Mouse (Mus musculus) lung, postnatal 4 days (tissue): Measurements from ENCODE around the gene Trim25.

ENCODE experiments used
- DNase-seq, 2 experiments: peaks; one replicate each; pipeline ENCODE4 v3.0.0; 2021

Trim25 gene

DNA sequence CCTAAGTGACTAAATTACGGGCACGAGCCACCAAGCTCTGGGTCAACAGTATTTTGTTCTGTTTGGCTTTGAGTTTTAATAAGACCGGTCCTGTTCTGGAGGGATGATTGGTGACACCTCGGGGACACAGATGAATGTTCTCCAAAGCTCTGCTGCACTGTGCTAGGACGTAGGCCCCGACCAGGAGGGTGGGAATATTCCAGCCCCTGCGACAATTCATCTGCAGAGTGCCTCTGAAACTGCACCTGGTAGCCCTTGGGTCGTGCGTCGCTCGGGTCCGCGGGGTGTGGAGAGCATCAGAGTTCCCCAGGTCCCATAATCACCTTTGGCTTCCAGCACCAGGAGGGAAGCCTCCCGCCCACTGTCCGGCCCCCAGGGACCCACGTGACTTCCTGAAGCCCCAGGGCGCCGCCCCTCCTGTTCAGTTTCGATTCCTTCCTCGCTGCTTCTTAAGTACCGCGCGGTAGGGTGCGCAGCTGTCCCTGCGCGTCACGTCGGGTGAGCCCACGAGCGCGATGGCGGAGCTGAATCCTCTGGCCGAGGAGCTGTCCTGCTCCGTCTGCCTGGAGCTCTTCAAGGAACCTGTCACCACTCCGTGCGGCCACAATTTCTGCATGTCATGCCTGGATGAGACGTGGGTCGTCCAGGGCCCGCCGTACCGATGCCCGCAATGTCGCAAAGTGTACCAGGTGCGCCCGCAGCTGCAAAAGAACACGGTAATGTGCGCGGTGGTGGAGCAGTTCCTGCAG, at the start of gene Trim25:
Gene Trim25, plus strand, starts transcription at position 403 of the 749 bp plus-strand sequence.
- peak; percentile 95 to 96 for DNase-seq

DNA sequence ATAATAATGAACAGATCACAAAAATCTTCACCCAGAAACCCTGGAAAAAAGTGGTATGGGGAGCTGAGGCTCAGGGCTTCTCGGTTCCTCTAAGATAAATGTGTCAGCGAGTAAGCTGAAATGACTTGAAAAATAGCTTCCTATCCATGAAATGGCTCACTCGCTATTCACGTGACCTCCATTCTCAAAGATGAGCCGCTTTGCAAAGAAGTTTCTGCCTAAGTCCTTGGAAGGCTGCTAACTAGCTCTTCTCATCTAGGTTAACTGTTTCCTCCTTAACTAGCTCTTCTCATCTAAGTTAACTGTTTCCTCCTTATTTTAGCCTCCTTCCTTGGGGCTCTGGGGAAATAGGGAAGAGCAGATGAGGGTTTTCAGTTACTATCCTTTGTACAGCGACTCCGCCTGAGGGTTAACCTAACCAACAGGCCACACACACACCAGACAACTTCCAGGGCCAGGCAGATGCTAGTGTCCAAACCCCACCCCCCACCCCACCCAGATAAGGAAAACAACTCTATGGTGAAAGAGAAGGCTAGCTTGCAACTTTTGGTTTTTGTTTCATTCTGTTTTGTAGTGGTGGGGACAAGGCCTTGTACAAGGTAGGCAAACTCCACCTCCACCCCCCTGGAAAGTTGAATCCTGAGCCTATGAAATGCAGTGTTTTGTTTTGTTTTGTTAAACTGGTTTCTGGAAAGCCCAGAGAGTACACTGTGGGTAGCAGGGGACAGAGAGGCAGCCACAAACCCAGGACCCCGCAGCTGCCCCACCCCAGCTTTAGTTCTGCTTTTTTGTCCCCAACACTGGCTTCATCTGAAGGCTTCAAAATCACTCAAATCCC, 49.2 kb upstream of the Trim25 start:
- no peak for DNase-seq

DNA sequence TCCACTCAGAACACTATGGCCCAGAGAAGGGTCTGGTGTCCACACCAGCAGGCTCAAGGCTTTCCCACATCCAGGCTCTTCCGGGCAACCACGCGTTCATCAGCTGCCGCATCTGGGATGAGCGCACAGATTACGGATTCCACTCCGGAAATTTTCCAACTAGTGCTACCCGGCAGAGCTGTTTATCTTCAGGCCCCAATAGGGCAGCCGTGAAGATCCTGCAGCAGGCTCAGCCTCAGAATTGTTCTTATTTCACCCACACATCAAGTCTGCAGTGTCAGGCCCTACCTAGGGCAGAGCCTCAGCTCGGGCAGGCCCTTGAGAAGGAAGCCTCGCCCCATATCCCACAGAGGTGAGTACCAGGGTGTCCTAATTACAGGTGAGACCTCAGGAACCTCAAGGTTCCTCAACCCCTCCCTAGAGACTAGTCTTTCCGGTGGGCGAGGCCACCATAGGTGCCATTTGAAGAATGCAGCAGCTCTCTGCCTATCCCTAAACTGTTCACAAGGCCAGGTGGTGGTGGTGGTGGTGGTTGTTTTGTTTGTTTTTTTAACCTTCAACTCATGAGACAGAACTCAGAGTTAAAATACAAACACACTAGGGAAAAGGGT, 48.4 kb upstream of the Trim25 start:
- DNase-seq, result no peak

DNA sequence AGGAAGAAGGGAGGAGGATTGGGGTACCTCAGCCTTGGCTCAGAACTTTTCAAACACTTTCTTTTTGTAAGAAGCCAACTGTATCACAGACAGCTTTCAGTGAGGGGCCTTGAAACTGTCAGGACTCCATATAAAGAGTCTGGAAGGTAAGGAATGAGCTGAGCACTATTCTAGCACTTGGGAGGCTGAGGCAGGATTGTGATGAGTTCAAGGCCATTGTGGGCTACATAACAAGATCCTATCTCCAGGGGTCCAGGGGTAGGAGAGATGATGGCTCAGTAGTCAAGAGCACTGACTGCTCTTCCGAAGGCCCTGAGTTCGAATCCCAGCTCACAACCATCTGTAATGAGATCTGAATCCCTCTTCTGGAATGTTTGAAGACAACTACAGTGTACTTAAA, 47.6 kb upstream of the Trim25 start:
- no peak for DNase-seq

DNA sequence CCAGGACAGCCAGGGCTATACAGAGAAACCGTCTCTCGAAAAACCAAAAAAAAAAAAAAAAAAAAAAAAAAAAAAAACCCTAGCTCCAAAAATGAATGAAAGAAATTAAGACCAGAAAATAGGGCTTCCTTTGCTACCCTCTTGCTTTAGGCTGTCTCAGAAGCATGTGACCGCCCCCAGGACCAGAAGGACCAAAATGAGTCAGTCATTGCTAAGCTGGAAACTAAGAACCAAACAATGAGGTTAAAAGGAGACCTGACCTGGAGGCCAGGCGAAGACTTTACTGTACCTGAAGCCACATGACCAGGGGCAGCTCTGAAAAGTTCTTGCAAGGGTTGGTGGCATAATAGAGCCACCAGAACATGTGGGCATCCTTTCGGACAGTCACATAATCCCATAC, 47.1 kb upstream of the Trim25 start:
- no peak for DNase-seq

DNA sequence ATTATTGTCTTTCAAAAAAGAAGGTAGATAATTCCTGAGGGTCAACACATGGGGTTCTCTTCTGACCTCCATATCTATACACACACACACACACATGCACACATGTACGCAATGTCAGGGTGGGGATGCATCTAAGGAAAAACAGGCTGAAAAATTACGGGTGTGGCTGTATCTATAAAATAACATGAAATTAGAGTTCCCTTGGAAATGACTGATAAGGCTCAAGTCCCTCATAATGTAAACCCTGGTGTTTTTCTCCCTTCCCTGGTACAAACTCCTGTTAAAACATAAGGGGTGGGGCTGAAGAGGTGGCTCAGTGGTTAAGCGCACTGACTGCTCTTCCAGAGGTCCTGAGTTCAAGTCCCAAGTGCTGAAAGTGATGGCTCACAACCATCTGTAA, 45.6 kb upstream of the Trim25 start:
- no peak for DNase-seq

DNA sequence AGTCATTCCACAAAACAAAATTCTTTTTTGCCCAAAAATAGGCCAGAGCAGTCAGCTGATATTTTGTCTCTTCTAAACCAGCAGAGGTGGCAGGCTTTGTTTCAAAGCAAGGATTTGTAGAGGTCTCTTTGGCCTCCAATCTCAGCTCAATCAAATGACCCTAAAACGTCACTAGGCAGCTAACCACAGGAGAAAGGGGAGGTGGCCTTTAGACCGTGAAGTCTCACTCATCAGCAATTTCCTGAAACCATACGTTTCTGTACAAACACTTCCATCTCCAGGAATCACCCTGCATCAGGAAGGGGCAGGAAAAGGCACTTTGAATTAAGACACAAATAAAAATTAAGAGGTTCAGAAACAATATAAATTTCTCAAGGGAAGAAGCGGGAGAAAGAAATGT, 44.4 kb upstream of the Trim25 start:
- peak in 1 of 2 experiments; percentile 16 for DNase-seq

DNA sequence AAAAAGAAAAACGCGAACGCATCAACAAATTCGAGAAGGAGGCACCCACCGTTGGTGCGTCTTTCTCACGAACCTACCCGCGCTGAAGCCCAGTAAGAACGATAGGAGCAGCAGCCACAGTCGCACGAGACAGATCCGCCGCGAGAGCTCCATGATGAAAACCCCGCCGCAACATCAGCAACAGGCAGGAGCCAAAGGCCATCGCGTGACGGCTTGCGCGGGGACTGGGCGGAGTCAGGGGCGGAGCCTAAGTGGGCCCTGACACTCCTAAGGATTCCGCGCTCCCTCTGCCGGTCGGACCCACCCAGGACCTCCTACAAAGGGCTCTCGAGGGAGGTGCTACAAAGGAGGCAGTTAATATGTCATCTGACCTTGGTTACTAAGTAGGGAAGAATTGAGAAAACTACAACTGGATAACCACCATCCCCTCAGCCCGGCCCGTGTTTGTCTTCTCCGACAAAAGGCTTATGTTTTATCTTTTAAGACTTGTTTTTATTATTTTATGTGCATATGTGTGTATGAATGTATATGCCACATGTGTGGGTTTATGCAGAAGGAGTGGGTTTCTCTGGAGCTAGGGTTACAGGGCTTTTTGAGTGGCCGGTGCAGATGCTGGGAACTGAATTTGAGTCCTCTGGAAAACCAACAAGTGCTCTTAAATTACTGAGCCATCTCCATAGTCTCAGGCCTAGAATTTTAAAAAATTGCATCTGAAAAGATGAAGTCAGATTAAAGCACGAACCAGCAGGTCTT, 43.8 kb upstream of the Trim25 start, which contains the start of gene Scpep1:
Gene Scpep1, minus strand, starts transcription at position 249 of the 753 bp plus-strand sequence.
- peak; percentile 97 to 98 for DNase-seq

DNA sequence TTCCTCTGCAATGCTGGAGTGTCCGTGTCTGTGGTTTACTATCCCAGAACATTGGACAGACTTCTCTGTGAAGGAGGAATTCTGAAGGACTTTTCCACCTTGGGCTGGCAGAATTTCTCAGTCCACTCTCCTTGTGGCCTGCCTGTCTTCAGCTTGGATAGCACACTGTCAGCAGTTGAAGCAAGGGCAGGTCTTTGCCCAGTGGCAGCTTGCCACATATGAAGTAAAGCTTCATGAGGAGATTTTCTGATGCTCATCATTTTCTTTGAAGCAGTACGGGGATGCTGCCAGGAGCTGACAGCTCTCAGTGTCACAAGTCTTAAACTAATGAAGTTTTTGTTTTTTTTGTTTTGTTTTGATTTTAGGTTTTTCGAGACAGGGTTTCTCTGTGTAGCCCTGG, 40.3 kb upstream of the Trim25 start:
- DNase-seq, result no peak

DNA sequence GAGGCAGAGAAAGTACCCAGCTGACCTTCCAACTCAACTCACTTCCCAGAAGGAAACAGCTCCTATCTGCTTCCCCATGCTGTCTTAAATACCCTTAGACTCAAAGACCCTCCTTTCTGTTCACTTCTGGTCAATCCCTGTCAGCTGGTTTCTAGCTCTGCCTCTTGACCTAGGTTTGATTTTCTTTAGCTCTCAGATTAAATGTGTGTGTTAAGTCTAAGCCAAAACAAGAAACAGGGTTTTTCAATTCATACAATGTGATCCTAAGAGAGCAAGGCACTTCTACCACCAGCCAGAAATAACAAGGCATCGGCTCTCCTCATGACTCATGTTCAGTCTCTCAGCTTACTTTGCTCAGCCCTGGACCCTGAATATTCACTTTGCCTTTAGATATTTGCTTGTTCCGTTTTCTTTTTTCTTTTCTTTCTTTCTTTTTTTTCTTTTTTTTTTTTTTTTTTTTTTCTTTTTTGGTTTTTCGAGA, 32.3 kb upstream of the Trim25 start, which contains the start of gene Elobl:
Gene Elobl, minus strand, starts transcription at position 51 of the 481 bp plus-strand sequence.
- DNase-seq, result no peak

DNA sequence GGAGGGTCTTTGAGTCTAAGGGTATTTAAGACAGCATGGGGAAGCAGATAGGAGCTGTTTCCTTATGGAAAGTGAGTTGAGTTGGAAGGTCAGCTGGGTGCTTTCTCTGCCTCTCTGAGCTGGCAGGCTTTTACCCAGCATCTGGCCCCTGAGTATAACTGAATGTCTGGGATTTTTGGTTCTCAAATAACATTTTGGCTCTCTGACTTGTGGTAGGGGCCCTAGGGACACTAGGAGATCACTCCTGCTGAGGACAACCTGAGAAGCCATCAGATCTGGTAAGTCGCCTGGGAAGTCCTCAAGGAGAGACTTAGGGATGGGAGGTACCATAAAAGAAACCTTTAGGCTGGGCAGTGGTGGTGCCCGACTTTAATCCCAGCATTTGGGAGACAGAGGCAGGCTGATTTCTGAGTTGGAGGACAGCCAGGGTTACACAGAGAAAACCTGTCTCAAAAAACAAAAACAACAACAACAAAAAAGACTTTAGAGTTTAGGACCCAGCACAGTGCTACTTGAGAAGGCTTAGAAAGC, 28.9 kb upstream of the Trim25 start, which contains the start of gene Coil:
Gene Coil, plus strand, starts transcription at position 51 of the 531 bp plus-strand sequence.
- no peak for DNase-seq

DNA sequence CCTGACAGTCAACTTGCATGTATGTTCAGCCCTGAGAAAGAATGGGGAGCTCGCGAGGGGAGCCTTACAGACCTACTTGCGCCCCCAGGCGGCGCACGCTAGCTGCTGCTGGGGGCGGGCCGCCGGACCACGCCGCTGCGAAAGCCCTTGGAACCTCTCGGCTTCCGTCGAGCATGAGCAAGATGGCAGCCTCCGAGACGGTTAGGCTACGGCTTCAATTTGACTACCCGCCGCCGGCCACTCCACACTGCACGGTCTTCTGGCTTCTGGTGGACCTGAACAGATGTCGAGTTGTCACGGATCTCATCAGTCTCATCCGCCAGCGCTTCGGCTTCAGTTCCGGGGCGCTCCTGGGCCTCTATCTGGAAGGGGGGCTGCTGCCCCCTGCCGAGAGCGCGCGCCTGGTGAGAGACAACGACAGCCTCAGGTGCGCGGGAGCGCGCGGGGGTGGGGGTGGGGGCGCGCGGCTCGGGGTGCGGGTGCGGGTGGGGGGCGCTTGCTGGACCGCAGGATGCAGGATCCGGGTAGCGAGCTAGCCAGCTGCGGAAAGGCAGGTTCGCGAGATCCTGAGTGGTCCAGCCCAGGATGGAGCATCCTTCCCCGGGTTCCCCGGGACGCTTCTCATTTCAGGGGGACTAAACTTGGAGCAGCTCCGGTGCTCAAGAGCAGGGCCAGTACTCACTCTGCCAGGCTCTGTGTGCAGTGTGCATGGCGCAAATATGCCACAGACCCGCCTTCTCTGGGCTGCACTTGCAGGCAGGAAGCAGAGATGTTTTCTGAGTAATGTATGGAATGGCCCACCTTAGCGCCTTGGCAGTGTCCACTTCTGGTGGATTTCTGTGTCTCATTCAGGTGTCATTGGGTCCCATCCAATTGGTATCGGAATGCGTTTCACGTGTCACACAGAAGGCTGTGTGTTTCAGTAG, 25.1 kb upstream of the Trim25 start:
- peak; percentile 95 for DNase-seq

DNA sequence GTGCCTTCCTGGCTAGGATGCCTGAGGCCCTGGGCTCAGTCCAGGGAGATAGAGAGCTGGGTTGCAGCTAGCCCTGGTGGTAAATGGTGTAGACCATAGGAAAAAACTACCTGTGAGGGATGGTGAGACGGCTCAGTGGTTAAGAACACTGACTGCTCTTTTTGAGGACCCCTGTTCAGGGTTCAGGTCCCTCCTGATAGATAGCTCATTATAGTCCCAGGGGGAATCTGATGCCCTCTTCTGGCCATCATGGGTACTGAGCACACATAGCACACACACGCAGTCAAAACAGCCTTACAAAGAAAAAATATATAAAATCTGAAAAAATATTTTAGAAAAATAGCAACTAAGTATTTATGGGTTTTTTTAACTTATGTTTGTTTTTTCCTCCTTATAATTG, 22.9 kb upstream of the Trim25 start:
- no peak for DNase-seq

DNA sequence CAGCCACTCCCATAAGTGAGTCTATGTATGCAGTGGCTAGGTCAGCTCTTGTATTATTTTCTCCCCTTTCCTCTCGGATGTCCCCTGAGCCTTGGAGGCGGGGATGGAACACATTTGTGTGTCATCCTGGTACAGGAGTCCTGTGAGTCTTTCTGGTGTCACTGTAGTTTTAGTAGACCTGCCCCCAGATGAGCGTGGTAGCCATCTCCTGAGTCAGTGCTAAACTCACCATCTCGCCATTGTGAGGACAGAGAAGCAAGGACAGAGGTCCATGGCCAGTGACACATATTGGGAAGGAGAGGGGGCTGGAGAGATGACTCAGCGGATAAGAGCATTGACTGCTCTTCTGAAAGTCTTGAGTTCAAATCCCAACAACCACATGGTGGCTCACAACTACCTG, 22.0 kb upstream of the Trim25 start:
- no peak for DNase-seq

DNA sequence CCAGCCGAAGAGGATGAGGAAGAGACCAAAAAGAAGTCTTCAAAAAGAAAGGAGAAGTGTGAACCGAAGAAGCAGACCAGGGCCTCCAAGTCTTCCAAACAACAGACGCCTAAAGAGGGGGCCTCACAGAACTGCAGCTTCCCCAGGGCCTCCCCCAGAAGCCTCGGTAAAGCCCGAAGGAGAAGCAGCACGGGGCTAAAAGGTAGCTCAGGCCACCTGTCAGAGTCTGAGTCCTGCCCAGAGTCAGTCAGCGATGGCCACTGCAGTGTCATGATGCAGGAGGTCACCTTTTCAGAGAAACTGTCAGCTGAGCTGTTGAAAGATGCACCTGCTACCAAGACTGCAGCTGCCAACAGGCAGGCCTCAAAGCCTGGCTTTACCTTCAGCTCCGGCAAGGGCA, 17.8 kb upstream of the Trim25 start:
- DNase-seq, result no peak

DNA sequence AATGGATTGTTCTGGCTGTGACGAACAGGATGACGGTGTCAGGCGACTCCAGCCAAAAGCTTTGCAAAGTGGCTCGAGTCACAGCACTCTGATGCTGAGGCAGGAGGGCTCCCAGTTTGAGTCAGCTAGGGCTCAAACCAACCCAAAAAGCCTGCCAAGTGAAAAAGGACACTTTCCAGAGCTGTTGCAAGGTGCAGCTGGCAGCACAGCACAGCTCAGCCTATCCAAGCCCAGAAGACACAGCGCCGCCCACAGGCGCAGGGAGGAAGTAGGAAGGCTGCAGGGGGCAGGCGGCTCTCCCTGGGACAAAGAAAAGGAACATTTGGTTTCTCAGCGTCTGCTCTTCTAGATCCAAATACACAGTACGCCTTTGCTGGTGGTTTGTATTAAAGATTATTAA, 12.6 kb upstream of the Trim25 start:
- DNase-seq, result no peak

DNA sequence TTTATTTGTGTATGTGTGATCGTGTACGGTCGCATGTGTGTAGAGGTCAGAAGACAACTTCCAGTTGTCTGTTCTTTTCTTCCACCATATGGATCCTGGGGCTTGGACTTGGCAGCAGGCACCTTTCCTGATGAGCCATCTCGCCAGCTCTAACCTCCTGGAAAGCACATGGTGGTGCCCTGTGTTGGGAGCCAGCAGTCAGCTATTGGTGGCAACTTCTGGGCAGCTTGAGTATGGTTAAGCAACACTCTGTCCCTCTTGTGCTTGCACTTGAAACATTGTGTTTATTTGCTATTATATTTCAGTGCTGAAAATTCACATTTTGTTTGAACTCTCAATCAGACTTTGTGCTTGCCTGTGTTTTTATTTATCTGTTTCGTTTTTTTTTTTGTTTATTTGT, 10.2 kb upstream of the Trim25 start:
- DNase-seq, result peak in 1 of 2 experiments; percentile 22

DNA sequence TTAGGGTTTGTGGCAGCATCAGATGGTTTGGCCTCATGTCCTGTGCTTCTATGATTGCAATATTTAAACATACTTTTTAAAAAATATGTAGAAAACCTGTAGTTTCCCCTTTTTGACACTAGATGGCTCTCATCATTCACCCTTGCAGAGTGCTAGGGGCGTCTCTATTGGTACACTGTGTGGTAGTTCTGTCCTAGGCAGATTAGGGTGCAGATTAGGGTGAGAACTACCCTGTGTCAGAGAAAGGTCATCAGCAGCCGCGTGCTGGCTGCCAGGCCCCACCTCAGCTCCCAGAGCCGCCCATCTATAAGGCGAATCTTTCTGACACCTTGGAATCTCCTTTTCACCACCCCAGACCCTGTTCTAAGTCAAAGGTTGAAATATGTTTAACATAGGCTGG, 9.6 kb upstream of the Trim25 start:
- DNase-seq, result peak in 1 of 2 experiments; percentile 17

DNA sequence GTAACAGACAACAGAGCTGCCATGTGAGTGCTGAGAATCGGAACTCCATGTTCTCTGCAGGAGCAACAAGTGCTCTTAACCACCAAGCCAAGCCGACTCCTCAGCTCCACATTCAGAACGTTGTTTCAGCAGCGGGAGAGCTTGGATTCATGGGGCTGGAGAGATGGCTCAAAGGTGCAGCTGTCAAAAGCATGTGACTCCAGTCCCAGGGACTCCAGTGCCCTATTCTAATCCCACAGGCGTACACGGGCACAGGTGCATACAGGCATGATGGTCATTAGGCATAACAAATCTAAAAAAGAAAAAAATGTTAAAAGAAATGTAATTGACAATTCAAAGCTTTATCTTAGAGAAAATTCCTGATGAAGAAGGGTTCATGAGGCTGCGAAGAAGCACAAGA, 6.0 kb upstream of the Trim25 start:
- DNase-seq, result peak in 1 of 2 experiments; percentile 14

DNA sequence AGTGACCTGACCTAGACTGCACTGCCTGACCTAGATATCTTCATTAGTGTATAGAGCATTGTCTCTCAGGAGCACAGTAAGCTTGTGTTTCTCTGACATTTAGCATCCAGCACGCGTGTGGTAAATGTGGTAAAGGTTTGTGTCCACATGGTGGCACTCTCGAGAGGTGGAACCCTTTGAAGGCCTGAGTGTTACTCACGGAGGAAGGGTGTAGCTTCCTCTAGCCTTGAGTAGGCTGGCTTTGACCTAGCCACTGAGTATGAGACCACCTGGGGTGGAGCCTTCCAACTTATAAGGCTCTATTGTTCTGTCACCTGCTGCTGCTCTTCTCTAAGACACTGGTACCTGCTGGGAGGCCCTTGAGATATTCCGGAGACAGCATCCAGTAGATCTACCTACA, 5.6 kb upstream of the Trim25 start:
- peak; percentile 71 to 85 for DNase-seq

DNA sequence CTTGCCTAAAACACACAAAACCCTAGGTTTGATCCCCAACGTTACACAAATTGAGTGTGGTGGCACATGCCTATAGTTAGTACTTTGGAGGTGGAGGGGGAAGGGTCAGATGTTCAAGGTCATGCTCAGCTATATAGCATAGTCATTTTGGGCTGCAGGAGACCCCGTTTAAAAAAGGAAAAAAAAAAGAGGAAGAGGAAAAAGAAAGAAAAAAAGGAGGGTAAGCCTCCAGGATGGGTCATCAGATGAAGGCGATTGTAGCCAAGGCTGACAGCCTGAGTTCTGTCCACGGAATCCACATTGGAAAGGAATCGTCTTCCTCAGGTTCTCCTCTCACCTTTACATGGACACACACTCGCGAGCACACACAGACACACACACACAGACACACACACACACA, 4.7 kb upstream of the Trim25 start:
- DNase-seq, result no peak
